Mouse (Mus musculus): ENCODE data around the gene Cep112.

Gene Cep112

GRCm38 (mm10) chr11:108780271-108781250, 355.6 kb downstream of the Cep112 start:
- DNase-seq (ENCODE audit: low read depth in 2 of 2, low spot score in 2 of 2) = no peak

GRCm38 (mm10) chr11:108798398-108798797, 373.4 kb downstream of the Cep112 start:
- no peak for DNase-seq (ENCODE audit: low read depth in 2 of 2, low spot score in 2 of 2)

GRCm38 (mm10) chr11:108799695-108800094, 374.7 kb downstream of the Cep112 start:
- DNase-seq (ENCODE audit: low read depth in 2 of 2, low spot score in 2 of 2) = no peak

GRCm38 (mm10) chr11:108804030-108804429, 379.0 kb downstream of the Cep112 start:
- no peak for DNase-seq (ENCODE audit: low read depth in 2 of 2, low spot score in 2 of 2)

- no peak for DNase-seq (ENCODE audit: low read depth in 2 of 2, low spot score in 2 of 2)
Observed at GRCm38 (mm10) chr11:108805947-108806346, 381.0 kb downstream of the Cep112 start.

GRCm38 (mm10) chr11:108809626-108810025, 384.6 kb downstream of the Cep112 start:
- no peak for DNase-seq (ENCODE audit: low read depth in 2 of 2, low spot score in 2 of 2)

GRCm38 (mm10) chr11:108821771-108822170, 396.8 kb downstream of the Cep112 start:
- DNase-seq (ENCODE audit: low read depth in 2 of 2, low spot score in 2 of 2) = no peak

GRCm38 (mm10) chr11:108822257-108822656, 397.3 kb downstream of the Cep112 start:
- no peak for DNase-seq (ENCODE audit: low read depth in 2 of 2, low spot score in 2 of 2)

- no peak for DNase-seq (ENCODE audit: low read depth in 2 of 2, low spot score in 2 of 2)
Observed at GRCm38 (mm10) chr11:108827321-108827720, 402.3 kb downstream of the Cep112 start.

GRCm38 (mm10) chr11:108828374-108829025, 403.5 kb downstream of the Cep112 start:
- DNase-seq (ENCODE audit: low read depth in 2 of 2, low spot score in 2 of 2) = no peak

- no peak for DNase-seq (ENCODE audit: low read depth in 2 of 2, low spot score in 2 of 2)
Observed at GRCm38 (mm10) chr11:108836706-108837105, 411.7 kb downstream of the Cep112 start.

GRCm38 (mm10) chr11:108840195-108840594, 415.2 kb downstream of the Cep112 start:
- no peak for DNase-seq (ENCODE audit: low read depth in 2 of 2, low spot score in 2 of 2)

- no peak for DNase-seq (ENCODE audit: low read depth in 2 of 2, low spot score in 2 of 2)
Observed at GRCm38 (mm10) chr11:108842765-108843164, 417.8 kb downstream of the Cep112 start.

- DNase-seq (ENCODE audit: low read depth in 2 of 2, low spot score in 2 of 2) = no peak
Observed at GRCm38 (mm10) chr11:108845971-108846370, 421.0 kb downstream of the Cep112 start.

GRCm38 (mm10) chr11:108846479-108846878, 421.5 kb downstream of the Cep112 start:
- DNase-seq (ENCODE audit: low read depth in 2 of 2, low spot score in 2 of 2) = no peak

- DNase-seq (ENCODE audit: low read depth in 2 of 2, low spot score in 2 of 2) = no peak
Observed at GRCm38 (mm10) chr11:108851771-108852170, 426.8 kb downstream of the Cep112 start.

- DNase-seq (ENCODE audit: low read depth in 2 of 2, low spot score in 2 of 2) = no peak
Observed at GRCm38 (mm10) chr11:108857254-108857653, 432.3 kb downstream of the Cep112 start.

GRCm38 (mm10) chr11:108857678-108858338, 432.8 kb downstream of the Cep112 start:
- DNase-seq (ENCODE audit: low read depth in 2 of 2, low spot score in 2 of 2) = no peak

GRCm38 (mm10) chr11:108858339-108858804, 433.4 kb downstream of the Cep112 start:
- no peak for DNase-seq (ENCODE audit: low read depth in 2 of 2, low spot score in 2 of 2)

GRCm38 (mm10) chr11:108858846-108859245, 433.9 kb downstream of the Cep112 start:
- DNase-seq (ENCODE audit: low read depth in 2 of 2, low spot score in 2 of 2) = no peak

- DNase-seq (ENCODE audit: low read depth in 2 of 2, low spot score in 2 of 2) = no peak
Observed at GRCm38 (mm10) chr11:108862360-108862759, 437.4 kb downstream of the Cep112 start.

Data from CD8-positive naive resting alpha-beta T cell, adult 2 months (primary cell).